Mouse (Mus musculus): ENCODE measurements at regions not wholly inside any gene's neighbourhood (a gene's known extent, or its start where the extent isn't known, plus 50 kb on each side); places are given as distances from the start of the nearest gene placed in this dataset.

- no peak for DNase-seq (ENCODE audit: low read depth)
Observed at GRCm38 (mm10) chr8:41648276-41648675, 231.4 kb upstream of the Frg1 start.

DNA sequence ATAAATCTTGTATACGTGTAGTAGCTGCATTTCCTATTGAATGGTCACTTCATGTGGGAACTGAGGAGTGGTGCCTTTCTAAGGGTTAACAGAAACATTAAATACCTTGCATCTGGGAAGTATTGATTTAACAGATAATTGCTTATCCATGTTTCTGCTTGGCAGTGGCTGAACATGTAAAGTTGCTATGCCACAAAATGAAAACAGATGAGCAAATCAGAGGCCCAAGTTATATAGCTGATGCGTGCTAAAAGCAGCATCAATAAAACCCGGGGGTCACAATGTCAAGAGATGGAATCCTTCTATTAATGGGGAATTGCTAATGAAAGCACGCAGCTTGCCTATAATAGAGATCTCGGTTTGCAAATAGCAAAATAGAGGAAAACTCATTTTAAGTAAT, 227.8 kb upstream of the Frg1 start:
- DNase-seq (ENCODE audit: low read depth) = no peak

- DNase-seq (ENCODE audit: low read depth) = no peak
Observed at GRCm38 (mm10) chr8:41623841-41624240, 207.0 kb upstream of the Frg1 start.

- no peak for DNase-seq (ENCODE audit: low read depth)
Observed at GRCm38 (mm10) chr8:41600255-41600654, 183.4 kb upstream of the Frg1 start.

DNA sequence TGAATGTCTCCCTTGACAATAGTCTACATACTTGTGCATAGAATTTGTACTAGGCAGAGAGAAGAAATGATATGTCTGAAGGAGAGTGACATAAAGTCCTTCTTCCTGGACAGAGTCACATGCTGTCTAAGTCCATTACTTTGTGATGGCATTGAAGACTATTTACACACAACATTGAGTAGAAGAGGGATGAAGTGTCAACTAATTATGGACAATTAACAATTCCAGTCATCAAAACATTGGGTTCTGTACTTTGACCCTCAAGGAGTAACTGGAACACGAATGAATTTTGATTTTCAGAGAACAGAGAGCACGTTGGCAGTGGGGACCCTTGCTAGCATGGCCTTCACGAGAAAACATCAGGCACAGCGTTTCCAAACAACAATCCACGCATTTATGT, 177.6 kb upstream of the Frg1 start:
- no peak for DNase-seq (ENCODE audit: low read depth)

- DNase-seq (ENCODE audit: low read depth) = no peak
Observed at GRCm38 (mm10) chr8:41593666-41594042, 176.8 kb upstream of the Frg1 start.

GRCm38 (mm10) chr8:41592741-41593665, 176.1 kb upstream of the Frg1 start:
- no peak for DNase-seq (ENCODE audit: low read depth)

DNA sequence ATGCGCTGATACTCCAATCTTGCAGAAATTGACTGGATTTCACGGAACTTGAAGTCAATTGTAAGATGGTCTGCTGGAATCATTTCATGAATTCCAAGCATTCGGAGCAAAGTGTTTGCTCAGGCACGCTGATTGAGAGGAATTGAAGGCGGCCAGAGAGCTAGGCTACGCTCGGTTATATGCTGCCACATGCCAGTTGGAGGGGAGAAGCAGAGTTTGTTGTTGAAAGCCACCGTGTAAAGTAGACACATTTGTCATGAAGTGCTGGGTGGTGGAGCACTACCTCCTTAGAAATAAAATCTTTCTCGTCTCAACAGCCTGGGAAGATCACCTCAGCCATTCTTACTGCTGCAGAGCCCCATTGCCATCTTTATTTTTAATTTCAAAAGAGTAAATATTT, 175.3 kb upstream of the Frg1 start:
- no peak for DNase-seq (ENCODE audit: low read depth)

DNA sequence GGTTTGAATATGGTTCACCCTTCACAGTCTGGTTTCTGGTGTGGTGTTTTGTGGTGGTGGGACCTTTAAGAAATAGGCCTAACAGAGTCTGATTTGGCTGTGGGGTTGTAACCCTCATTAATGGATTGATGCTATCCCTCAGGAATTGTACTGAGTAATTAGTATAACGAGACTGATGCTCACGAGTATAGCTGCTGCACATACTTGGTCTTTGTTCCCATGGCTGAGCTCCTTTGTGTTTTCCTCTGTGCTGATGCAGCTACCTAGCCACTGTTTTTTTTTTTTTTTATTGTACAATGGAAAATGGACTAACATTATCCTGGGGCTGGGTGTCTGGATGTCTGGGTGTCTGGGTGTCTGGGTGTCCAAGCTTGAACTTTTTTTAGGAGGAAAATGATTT, 171.3 kb upstream of the Frg1 start:
- no peak for DNase-seq (ENCODE audit: low read depth)

DNA sequence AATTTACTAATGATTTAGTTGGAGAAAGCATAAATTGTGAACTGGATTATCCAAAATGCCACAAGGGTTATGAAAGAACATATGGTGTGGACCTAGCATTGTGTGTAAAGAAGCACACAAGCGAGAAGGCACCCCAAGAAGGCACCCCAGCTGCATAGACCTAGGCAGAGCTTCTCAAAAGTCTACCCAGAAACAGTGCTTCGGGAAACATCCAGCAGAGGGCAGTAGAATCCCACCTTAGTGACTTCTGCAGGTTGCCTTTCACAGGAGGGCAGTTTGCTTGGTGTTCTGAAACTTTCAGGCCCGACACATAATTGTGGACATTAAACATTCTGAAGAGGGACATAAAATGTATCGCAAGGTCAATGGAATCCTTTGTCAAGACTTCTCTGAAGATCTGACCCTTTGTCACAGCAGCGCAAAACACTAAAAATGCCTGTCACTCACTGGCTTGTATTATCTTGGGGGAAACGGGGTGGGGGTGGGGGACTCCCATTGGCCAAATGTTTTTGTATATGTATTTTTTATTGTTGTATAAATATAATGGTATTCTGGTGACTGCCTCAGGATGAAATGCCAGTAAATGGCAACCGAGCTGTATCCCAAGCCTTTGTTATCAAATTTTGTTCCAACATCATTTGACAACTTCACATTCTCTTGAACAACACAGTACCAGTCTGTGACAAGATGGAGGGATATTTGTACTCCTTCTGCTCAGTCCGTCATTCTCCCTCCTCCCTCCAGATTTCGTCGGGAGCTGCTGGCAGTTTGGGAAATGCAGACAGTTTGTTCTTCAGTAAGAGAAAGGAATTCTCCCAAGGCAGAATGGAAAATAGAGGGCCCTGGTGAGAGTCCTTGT, 156.4 kb upstream of the Frg1 start:
- DNase-seq (ENCODE audit: low read depth) = peak; percentile 70

DNA sequence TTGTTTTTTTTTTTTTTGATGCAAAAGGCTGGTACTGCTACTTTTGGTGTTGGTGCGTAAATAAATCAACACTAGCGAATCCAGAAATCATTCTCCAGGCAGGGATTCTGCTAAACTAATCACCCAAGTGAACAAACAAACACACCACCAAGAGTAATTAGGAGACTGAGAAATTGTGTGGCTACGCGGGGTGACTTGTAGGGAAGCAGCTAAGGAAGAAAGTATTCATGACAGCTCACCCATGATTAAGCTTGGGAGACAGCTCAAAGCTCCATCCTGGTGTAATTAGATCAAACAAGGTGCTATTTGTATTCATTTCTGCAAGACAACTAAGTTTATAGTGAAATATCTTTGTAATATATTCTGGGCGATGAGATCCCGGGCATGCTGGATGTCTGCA, 153.7 kb upstream of the Frg1 start:
- no peak for DNase-seq (ENCODE audit: low read depth)

DNA sequence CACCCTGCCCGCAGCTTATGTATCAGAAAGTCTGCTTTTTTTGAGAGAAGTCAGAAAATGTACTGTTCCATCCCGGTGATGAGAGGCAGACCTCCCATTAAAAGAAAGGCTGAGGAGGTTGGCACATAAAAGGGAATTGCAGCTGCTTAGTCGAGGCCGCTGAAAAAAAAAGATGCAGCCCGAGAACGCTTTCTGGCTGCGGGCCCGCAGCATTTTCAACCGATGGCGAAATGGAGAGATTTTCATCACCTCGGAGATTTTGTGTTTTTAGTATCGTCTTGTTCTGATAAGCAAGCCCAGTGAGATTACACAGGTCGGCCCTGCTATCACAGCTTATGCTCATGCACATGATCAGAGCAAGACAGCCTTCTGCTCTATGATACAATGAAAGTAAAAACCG, 145.1 kb upstream of the Frg1 start:
- no peak for DNase-seq (ENCODE audit: low read depth)

GRCm38 (mm10) chr8:41556819-41557218, 139.9 kb upstream of the Frg1 start:
- no peak for DNase-seq (ENCODE audit: low read depth)

DNA sequence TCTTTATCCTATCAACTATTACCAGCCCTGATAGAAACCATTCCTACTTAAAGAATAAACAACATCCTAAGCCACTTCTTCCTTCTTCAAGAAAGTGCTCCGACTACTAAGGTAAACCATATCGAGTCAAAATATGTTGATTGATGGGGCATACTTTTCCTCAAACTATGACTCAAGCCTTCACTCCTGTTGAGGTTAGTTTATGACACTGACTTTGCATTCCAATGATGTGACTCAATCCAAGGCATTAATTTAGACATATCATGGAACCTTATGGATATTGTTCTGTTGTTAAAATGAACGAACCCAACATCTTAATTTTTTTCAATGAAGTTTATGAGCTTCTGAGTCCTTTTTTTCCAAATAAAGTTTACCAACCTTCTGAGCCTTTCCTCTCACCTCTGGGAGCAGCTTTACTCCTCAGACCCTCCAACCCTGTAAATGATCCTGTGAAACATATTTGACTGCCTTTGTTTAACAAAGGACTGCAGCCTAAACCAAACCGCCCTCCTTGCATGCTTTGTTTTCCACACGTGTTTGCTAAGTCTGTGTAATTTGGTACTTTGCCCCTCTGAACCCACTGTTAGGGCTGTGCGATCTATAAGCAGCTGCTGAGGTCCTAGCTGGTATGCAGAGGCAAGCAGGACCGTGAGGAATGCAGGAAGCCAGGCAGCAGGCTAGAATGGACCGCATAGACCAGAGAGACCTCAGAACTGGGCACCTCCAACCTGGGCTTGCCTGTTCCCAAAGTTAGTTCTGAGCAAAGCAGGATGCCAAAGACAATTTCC, 136.1 kb upstream of the Frg1 start:
- no peak for DNase-seq (ENCODE audit: low read depth)

- DNase-seq (ENCODE audit: low read depth) = no peak
Observed at GRCm38 (mm10) chr8:41551925-41552414, 135.1 kb upstream of the Frg1 start.

GRCm38 (mm10) chr8:41550095-41550420, 133.2 kb upstream of the Frg1 start:
- no peak for DNase-seq (ENCODE audit: low read depth)

GRCm38 (mm10) chr8:41549220-41550094, 132.6 kb upstream of the Frg1 start:
- no peak for DNase-seq (ENCODE audit: low read depth)

DNA sequence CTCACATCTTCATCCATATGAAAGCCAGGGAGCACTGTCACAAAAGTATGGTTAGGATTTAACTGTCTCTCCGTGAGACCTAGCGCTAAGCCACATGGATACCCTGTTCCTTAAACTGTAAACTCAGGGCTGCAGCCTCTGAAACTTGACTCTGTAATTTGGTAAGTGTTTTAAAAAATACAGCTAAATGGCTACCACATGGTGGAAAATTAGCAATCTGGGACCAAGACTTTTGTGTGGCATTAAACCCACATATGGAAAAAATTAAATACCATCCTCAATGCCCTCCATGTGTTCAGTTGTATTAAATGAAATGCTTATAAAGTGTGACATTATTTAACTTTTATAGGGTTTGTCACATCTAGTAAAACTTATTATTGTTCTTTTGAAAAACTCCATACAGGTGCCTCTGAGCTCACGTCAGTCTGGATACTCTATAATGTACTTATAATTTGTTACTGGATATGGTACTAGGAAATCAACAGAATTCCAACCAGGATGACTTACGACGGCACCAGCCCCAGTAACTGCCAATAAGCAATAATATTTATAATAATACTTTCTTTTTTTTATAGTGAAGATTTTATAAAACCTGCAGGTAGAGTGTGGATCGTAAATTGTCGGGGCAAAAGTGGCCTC, 131.0 kb upstream of the Frg1 start:
- DNase-seq (ENCODE audit: low read depth) = no peak

- DNase-seq (ENCODE audit: low read depth) = no peak
Observed at GRCm38 (mm10) chr8:41532212-41532611, 115.3 kb upstream of the Frg1 start.

- DNase-seq (ENCODE audit: low read depth) = no peak
Observed at GRCm38 (mm10) chr8:41529581-41529980, 112.7 kb upstream of the Frg1 start.

DNA sequence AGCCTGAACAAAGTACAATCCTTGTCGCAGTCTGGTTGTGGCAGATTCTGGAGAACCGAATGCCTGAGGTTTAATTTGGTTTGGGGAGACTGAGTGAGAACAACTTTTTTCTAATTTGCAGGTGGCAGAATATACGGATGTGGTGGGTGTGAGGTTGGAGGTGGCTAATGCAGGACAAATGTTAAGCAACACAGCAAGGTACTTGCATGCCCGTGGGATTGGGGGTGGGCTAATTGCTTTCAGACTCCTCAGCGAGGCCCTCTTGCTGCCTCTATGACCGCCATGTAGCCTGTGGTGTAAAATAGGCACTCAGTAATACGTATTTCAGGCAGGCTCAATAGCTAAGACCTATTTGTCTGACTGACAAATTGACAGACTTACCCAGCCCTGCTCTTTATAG, 109.4 kb upstream of the Frg1 start:
- no peak for DNase-seq (ENCODE audit: low read depth)
